Mouse (Mus musculus) lung, postnatal 0 days (tissue): ENCODE results near the gene Wdr90.

ENCODE experiments used
- CTCF ChIP-seq: IDR thresholded peaks from 2 replicates; pipeline ENCODE4 v1.5.1; 2016; ENCODE audit warnings: antibody characterized with exemption, mild to moderate bottlenecking
- EP300 ChIP-seq: IDR thresholded peaks from 2 replicates; pipeline ENCODE4 v1.6.1; 2016; ENCODE audit warnings: antibody characterized with exemption, mild to moderate bottlenecking, control low read depth

GRCm38 (mm10) chr17:25883268-25883667 is 22.0 kb upstream of the Wdr90 start:
- TF ChIP-seq EP300 (no peak), CTCF (no peak)
